Mouse (Mus musculus) cerebellum, postnatal 10 days (tissue): Measurements from ENCODE around the gene A630095E13Rik.
"Not testable (repeated sequence)": the region's sequence is repeated elsewhere in the genome, so short reads cannot be mapped to it uniquely, and the experiment has no call there.

ENCODE experiments used
- DNase-seq, 2 experiments: peaks; one replicate each; pipeline ENCODE4 v3.0.0; 2021; ENCODE audit warnings: mixed read lengths in 2 of 2

A630095E13Rik gene

DNA sequence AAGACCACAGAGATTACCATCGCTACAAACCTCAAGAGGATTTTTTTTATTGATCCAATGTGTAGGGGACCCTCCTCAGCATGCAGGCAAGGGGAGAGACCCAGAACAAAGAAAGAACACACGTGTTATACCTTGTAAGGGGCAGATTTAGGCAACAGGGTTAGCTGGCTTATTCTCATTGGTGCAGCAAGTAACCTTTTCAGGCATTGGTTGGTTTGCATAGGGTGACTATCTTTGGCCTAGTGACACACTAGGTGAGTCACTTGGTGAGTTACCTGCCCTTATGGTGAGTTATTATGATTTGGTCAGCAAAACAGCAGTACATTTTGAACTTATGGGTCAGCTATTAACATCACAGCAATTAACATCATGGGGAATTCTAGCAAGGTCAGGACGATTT, at the start of gene A630095E13Rik:
Gene A630095E13Rik (minus strand): TSS at position 101 of the 400 bp plus-strand sequence.
- DNase-seq, result not testable (repeated sequence)

DNA sequence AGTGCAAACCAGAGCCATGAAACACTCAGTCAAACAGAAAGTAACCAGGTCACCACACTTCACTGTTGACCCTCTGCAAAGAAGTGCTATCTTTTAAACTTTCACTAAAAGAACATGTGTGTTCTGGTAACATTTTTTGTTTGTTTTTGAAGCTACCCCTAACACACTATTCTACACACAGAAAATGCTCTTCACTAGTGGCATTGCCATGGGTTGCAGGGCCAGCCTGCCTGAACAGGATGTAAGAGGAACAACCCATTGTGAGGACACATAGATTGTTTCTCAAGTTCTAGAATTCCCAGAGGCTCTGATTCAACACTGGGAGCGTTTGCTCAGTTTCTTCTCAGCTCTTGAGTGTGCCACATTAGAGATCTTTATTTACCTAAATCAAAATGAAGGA, 49.7 kb upstream of the A630095E13Rik start, which contains the start of gene Acrv1:
Gene Acrv1 (plus strand): TSS at position 301 of the 400 bp plus-strand sequence.
- no peak for DNase-seq

DNA sequence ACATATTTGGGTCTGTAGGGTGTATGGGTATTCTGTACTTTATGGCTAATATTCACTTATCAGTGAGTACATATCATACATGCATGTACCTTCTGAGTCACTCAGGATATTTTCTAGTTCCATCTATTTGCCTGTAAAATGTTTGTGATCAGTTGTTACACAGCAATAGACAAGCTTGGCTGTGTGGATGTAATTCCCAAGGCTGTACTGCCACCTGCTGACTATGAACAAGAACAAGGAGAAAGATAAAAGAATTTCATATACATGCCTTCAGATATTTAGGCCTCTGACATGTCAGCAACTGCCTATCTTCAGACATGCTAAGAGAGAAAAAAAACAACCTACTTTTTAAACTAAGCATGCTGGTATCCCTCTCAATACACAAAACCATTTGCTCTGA, 44.2 kb upstream of the A630095E13Rik start:
- DNase-seq, result peak; percentile 9 to 10

DNA sequence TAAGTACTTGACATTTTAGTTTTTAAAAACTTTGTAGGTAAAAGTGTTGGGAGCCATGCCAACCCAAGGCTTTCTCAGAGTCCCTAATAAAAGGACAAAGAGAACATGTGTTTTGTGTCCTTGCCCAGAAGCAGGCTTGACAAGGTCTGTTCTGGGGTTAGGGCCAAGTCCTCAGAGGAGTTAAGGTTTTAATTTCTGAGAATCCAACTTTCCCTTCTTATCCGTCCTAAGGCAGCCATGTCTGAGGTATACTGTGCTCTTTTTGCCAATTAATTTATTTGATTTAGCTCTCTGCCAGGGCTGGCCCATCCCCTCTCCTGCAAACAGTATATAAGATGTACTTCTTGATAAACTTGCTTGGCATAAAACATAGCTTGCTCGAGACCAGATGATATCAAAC, 38.2 kb upstream of the A630095E13Rik start:
- no peak for DNase-seq
